Mouse (Mus musculus): ENCODE data around the gene 2810006K23Rik.
"Not testable (repeated sequence)": the region's sequence is repeated elsewhere in the genome, so short reads cannot be mapped to it uniquely, and the experiment has no call there.

Gene 2810006K23Rik

DNA sequence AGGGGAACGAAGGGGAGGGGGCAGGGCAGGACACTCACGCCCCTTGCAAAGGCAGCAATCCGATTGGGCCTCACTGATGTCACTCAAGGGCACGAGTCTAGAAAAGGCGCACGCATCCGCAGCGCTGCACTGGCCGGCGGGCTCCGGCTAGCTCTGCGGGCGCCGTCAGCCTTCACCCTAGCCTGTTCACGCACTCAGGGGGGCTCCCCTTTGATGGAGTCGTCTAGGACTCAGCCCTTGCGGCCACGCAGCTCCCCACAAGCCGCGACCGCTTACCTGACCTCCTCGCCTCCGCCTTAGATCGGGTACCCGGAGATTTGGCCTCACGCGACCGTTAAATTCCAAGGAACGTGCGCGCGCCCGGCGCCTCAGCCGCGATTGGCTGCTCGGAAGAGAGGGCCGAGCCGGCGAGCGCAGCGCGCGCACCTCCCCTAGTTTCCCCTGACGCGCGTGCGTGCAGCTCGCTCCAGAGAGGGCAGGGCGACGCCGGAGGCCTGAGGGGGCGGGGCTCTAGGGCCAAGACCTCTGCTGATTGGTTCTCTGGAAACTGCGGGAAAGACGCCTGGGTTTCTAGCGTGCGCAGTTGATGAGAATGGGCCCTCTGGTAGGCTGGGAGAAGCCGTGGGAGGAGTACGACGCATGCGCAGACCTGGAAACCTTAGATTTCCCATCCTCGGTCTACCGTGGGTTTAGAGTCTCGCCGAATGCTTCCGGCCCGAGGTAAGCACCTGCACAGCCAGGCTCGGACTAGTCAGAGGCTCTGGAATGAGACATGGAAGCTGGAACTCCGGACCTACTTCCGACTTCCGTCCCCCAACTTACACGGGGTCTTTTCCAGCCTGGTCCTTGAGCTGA, at the start of gene 2810006K23Rik, which contains the start of gene Mphosph9:
Gene 2810006K23Rik, plus strand, starts transcription at position 580 of the 855 bp plus-strand sequence.
Gene Mphosph9, minus strand, starts transcription at position 463 of the 855 bp plus-strand sequence.
- DNase-seq = peak; percentile 100

DNA sequence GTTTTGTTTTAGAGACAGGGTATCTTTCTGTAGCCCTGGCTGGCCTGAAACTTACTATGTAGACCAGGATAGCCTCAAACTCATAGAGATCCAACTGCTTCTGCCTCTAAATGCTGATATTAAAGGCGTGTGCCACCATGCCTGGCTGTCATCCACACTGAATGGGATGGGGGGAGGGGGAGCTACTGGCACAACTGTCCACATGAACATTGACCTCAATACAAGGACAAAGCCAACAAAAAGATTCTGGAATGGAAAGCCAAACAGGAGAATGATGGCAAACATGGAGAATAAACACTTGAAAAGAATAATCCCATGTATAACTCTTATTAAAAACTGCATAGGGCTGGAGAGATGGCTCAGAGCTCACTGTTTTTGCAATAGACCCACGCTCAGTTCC, 45.0 kb upstream of the 2810006K23Rik start:
- no peak for DNase-seq

DNA sequence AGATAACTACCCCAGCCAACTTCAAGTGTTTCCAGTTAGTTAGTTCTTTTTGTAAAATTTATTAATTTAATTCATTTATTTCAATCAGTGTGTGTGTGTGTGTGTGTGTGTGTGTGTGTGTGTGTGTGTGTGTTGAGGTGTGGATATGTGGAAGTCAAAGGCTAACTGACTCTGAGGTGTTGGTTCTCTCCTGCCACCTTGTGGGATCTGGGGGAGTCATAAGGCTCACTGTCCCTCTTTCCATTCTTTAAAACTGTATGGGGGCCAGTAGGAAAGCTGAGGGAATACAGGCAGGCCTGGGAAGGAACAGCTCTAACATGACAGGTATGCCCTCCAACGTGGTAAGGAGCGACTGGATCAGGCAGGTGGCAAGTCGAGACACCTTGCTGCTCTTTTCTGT, 43.6 kb upstream of the 2810006K23Rik start:
- no peak for DNase-seq

DNA sequence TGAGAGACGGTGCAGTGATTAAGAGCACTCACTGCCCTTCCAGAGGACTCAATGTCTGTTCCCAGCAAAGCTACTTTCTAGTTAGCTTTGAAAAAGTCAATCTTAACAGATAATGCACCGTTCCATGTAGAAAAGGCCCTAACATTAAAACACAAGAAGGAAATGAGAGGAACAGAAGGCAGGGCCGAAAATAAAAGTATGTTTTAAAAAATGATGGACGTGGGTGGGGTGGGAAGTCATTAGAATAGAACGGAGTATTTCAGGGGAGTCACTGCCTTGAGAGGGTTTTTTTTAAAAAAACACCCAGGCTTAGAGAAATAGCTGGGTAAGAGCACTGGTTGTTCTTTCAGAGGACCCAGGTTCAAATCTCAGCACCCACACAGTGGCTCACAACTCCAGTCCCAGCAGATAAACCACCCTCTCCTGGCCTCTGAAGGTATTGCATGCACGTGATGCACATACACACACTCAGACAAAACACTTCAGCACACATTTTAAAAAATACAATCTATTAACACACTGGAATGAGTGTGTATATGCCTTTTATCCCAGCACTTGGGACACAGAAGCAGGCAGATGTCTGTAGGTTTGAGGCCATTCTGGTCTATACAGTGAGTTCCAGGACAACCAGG, 40.2 kb upstream of the 2810006K23Rik start:
- no peak for DNase-seq

DNA sequence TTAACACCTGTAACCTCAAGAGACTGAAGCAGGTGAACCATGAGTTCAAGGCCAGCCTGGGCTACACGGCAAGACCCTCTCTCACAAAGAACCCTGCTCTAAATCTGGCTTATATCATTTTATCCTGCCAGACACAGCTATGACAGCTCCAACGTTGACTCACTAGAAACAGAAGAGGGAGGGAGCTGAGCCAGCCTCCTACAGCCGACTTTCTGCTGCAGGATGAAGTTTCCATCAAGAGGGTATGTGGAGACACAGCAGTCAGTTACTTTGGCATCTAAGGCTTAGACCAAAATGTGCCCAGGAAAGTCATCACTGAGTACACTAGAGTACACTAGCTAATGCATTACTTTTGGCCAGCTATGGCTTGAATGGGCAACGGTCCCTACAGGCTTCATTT, 37.7 kb upstream of the 2810006K23Rik start:
- no peak for DNase-seq

DNA sequence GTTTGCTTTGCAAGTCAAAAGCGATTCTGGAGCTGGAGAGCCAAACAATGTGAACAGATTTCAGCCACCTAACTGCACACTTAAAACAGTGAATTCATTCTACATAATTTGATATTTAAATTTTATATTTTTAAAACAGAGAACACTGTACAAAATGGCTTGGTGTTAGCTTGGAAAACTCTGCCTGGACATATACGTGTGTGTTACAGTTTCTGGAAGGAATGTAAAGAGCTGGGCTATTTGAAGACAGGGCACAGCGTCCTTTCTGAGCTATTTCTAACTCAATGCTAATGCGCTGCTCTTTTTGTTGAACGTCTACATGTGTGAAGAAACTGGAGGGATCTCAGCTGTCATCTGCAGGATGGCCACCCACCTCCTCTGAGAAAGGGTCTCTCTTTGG, 33.9 kb upstream of the 2810006K23Rik start:
- no peak for DNase-seq

DNA sequence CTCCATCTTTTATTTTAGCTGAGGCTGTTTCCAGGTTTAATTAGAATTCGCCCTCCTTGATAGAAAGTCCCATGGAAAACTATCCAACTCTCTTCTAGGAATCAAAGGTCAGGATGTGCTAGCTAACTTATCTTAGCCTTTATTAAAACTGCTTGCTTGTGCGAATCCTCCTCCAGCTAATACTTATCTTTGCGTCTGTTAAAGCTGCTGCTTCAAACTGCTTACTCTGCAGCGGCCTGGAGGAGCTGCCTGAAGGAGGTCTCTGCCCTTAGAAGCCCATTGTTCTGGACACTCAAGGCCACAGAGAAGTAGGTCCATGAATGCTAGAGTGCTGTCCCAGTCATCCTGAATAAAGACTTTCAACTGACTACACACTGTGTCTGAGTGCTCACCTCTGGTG, 31.4 kb upstream of the 2810006K23Rik start:
- DNase-seq = no peak

DNA sequence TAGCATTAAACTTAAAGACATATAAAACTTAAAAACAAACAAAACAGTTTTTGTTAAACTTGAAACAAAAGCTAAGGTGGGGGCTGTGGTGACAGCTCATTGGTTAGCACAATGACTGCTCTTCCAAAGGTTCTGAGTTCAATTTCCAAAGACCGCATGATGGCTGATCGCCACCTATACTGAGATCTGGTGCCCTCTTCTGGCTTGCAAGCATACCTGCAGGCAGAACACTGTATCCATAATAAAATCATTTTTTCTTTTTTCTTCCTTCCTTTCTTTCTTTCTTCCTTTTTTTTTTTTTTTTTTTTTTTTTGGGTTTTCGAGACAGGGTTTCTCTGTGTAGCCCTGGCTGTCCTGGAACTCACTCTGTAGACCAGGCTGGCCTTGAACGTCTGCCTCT, 28.6 kb upstream of the 2810006K23Rik start:
- not testable (repeated sequence) for DNase-seq

DNA sequence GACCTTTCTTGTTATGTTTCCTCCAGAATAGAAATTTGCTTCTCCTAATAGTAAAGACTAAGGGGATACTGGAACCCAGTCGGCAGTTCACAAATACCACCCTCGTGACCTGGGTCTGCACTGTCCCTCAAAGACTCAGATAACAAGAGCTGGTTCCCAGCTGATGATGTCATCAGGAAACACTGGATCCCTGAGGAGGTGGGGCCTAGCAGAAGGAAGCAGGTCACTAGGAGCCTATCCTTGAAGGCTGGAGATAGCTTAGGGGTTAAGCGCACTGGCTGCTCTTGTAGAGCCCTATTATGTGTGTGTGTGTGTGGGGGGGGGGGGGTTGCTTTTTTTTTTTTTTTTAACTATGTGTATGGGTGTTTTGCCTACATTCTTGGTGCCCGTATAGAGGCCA, 27.8 kb upstream of the 2810006K23Rik start:
- no peak for DNase-seq

DNA sequence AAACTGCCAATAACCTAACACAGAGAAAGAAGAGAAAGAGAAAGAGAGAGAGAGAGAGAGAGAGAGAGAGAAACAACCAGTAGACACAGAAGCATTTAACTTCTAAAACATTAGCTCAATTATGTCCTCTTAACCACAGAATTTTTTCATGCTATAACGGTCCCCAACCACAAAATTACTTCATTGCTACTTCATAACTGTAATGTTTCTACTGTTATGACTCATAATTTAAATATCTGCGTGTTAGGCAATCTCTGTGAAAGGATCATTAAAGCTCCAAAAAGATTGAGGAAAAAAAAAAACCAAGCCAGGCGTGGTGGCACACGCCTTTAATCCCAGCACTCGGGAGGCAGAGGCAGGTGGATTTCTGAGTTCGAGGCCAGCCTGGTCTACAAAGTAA, 25.0 kb upstream of the 2810006K23Rik start:
- DNase-seq = not testable (repeated sequence)

DNA sequence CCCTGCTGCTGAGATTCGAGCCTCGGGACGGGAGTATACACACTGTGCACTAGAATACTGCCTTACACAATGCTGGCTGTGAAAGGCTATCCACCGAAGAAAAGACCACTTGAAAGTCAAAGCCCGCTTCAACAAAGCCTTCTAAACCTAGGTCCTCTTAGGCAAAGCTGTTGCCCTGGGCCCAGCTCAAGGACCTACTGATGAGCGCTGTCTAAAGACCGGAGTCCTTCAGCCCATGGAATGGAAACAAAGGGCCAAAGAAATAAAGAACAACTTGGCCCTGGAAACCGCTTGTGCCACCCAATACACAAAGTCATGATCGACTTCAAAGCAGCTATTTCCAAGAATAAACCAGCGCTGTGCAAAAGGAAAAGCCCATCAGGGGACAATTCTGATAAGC, 18.7 kb upstream of the 2810006K23Rik start:
- DNase-seq = no peak

DNA sequence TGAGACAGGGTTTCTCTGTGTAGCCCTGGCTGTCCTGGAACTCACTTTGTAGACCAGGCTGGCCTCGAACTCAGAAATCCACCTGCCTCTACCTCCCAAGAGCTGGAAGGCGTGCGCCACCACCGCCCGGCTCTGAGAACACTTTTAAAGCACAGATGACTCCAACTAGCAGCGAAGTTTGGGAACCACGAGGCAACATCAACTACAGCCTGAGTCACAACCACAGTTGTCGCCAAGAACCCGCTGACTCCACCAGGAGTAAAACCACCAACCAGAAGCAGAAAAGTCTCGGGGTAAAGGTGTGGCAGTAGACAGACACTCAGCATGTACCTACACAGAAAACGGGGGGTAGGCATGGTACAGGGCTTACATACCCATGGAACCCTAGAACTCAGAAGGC, 17.8 kb upstream of the 2810006K23Rik start:
- DNase-seq = no peak

DNA sequence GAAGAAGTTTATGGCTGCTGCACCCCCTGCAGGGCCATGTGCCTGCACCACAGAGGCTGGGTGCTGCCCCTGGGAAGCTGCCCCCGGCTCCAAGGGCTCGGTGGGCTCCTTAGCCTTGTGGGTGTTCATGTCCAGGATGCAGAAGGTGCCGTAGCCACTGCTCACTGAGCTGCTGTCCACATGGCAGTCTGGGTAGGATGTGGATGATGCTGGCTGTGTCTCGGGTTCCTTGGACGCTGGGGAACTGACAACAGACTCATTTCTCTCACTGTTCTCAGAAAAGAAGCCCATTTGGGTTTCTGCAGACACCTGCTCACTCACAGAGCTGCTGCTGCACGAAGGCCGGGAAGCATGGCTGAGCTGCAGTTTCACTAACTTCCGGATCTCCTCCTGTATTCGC, 12.4 kb upstream of the 2810006K23Rik start:
- DNase-seq = peak; percentile 51

DNA sequence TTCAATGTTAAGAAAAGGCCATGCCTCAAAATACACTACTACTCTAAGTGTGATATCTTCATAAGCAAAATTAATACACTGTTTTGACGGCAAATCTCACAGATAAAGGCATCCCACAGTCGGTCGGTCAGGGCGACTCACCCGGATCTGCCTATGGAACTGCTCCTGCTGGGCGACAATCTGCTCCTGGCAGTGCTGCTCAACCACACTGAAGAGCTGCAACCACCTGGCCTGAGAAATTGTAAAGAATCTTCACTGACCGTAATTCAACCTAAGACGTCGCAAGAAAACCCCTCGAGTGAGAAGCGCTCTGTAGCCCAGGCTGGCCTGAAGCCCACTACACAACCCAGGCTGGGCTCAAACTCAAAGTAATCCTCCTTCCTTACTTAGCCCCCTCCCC, 11.9 kb upstream of the 2810006K23Rik start:
- DNase-seq = peak; percentile 90

DNA sequence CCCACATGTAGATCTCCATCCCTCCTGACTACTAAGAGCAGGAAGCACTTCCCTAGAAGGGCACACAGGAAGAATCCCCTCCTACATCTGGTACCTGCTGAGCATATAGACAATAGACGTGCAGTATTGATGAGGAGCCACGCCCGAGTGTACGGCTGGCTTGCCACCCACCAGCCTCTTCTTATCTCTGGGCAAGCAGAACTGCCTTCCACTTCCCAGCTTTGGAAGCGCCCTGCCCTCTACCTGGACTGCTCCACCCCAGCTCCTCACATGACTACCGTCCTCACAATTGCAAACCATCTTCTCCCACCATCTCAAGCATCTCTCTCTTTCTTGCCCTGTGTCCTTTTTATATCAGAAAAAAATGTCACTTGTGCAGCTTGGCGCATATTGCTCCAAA, 10.2 kb upstream of the 2810006K23Rik start:
- DNase-seq = no peak

DNA sequence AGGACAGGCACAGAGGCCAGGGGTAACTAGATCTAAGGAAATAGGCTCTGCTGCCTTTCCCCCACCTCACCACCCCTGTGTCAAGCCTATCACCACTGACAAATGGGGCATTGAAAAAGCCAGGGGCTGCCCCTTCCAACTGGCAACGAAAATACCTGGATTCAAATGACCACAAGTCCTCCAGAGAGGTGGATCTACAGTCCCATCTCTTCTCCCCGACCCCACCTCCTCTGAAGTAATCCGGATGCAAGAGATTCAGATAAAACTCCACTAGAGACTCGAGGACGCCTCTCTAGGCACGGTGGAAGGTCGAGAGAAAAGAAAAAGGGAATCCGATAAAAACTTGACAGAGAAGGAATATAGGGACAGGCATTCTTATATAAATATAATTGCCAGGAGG, 1.1 kb upstream of the 2810006K23Rik start:
- no peak for DNase-seq

DNA sequence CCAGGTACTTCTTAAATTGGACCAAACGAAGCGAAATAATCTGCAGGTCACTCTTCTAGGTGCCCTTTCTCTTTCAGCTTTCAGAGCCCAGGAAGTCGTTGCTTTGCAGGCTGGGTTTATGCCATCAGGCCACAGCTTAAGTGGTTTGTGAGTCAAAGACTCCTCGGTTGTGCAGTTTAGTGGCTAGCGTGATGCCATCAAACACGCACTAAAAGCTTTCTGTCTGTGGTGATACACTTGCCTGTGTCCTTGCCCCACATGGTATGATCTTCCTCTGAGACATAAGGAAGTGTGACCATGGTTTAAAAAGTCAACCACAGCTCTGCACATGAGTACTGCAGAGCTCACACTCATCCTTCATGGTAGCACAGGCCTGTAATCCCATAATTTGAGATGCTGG, 2.2 kb downstream of the 2810006K23Rik start:
- no peak for DNase-seq

DNA sequence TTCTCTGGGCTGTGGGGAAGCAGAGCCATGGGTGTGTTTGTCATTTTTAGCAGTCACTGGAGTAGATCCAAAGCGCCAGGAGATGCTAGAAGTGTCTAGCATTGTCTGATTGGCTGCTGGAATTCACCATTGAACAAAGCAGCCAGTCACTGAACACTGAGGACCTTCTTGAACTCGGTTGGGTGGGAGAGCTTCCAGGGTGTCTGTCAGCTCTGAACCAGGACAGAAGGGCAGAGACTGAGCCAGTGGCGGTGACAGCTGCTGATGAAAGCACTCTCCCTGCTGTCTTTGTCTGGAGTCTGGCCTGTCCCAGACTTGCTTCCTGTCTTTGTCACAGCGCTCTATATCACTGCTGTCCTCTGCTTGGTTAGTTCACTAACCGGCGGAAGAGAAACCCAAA, 6.5 kb downstream of the 2810006K23Rik start:
- peak; percentile 72 for DNase-seq

DNA sequence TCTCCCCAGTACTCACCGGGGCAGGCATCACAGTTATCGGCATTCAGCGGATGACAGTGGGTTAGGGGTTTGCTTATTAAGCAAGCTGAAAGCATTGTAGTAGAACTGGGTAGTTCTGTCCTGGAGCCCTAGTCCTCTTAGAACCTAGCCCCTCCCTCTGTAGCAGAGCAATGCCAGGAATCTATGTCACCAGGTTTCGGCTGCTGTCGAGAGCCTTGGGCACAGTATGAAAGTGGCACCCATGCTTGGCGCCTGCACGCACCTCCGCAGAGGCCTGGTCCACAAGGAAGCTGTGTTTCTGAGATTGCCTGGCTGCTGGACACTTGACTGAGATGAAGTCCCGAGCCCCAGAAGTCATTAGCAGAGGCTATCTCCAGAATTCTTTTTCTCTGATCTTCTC, 9.2 kb downstream of the 2810006K23Rik start:
- DNase-seq = no peak

DNA sequence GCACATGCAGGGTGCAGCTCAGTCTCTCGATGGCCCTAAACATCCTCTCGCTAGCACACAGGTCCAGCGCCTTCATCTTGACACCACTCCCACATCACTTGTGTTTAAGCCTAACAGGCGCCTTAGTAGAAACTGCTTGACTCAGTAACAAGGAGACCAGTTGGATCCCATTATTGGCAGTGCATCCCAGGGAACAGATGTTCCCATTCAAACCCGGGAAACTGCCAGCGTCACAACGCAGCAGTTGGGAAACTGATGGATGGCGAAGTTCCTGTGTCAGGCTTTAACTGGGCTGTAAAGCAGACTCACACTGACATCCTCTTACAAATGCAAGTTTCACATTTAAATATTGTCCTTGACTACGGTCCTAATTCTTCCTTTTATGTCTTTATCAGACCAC, 10.0 kb downstream of the 2810006K23Rik start:
- no peak for DNase-seq

DNA sequence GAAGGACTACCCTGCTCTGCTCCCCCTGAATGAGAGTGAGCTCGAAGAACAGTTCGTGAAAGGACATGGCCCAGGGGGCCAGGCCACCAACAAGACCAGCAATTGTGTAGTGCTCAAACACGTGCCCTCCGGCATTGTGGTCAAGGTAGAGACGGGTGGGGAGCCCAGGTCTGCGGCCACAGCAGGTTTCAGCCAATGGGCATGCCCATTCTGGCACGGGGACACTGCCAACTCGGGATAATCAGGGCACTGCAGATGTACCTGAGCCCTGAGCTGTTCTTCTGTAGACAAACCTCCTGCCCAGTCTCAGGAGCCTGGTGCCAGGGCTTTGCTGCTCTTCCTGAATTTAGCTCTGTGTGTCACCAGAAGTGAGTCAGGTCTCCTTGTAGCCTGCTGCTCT, 10.9 kb downstream of the 2810006K23Rik start:
- peak; percentile 86 for DNase-seq

DNA sequence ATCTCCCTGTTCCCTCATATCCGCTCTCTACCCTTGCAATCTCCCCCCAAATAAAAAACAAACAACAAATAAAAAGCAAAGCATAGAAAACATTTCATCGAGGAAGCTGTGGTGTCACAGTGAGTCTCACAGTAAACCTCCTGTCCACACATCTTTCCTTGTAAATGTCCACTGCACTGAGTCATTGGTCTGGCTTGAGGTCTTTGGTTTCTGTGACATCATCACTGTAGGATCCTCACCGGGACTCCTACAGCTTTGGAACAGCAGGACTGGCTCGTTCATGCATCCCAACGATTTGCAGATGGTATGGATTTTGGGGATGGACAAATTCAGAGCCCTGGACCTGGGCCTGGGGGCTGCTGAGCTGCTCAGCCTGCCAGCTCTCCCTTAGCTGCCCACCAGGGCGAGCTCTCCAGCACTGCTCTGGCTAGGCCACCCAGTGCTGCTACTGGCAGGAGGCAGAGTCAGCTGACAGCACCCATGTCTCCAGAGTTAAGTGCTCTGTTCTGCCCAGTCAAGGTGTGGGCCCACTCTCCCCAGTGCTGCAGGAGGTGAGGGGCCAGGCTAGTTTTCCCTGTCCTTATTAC, 14.0 kb downstream of the 2810006K23Rik start:
- peak; percentile 32 for DNase-seq

DNA sequence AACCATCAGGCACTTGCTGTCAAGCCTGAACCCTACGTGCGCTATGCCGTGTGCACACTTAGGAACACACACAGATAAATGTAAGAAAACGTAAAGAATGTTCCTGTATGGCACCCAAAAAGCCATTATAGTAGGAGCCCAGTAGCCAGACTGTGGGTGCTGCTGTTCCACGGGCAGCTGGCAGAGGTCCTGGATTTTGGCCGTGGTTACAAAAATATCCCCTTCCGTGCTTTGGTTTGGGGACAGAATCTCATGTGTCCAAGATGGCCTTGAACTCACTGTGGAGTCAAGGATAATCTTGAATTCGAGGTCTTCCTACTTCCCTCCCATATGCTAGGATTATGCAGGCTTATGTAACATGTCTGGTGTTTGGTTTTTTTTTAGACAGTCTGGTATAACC, 15.0 kb downstream of the 2810006K23Rik start:
- DNase-seq = no peak

DNA sequence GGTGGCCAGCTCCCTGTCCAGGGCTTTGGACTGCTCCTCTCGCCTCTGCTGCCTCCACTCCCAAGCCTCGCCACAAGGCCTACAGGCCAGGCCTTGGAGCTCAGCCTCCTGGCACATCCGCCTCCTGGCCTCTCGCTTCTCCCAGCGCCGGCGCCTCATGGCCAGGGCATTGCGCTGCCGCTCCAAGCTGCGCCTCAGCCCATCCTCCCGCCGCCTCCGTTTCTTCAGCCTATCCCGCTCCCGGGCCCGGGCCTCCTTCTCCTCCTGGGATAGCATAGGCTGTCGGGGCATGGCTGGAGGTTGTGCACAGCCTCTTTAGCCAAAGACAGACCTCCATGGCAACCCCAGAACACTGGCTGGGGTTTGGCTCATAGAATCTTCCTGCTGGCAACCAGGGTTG, 21.3 kb downstream of the 2810006K23Rik start:
- peak; percentile 80 for DNase-seq
